Mouse (Mus musculus) thymus, postnatal 4 days (tissue): Measurements from ENCODE around the gene Pkd1.

Source experiments
- DNase-seq: peaks from one replicate; pipeline ENCODE4 v3.0.0; 2021

The Pkd1 gene

DNA sequence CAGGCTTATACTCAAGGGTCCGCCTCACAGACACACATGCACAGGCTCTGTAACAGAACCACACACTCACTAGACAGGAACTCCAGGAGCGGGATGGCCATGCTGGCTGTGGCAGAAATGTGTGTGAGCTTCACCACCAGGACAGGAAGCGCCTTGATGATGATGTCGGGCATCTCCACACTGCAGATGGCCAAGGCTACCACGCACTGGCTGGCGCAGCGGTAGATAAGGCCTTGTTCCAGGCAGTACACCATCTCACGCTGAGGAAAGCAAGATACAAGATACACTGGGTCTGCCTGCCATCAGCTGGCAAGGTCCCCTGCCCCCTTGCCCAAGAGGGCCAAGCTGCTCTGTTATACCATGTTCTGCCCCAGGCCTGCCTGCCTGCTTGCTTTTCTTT, 59.2 kb downstream of the Pkd1 start:
- DNase-seq, result no peak

DNA sequence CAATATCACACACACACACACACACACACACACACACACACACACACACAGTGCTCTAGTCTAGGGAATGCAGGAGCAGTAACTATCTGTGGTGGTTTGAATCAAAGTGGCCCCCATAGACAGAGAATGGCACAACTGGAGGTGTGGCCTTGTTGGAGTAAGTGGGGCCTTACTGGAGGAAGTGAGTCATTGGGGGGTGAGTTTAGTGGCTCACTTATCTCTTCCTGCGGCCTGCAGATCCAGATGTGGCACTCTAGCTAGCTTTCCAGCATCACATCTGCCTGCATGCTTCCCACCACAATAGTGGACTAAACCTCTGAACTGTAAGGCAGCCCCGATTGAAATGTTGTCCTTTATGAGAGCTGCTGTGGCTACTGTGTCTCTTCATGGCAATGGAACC, 61.1 kb downstream of the Pkd1 start:
- no peak for DNase-seq

DNA sequence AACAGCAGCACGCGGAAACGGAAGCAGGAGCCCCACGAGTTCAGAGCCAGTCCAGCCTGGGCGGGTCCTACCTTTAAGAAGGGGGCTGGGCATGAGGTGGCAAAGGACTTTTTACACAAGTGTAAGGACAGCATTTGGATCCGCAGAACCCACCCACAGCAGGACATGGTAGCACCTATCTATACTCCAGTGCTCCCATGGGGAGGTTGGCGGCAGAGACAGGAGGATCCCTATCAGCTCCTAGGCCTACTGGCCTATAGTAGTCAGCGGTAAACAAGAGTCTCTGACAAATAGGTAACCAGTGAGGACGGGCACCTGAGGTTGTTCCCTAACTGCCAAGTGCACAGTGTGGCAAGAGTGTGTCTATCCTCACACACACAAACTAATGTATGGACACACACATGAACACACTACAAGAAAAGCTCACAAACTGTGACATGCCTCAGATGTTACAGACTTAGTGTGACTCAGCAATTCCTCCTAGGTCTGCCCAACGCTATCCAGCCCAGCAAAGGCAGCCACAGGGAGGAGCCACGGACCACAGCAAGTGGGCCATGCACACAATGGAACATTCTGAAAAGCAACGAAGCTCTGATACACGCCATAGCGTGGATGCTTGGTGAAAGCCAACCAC, 68.0 kb downstream of the Pkd1 start:
- no peak for DNase-seq

DNA sequence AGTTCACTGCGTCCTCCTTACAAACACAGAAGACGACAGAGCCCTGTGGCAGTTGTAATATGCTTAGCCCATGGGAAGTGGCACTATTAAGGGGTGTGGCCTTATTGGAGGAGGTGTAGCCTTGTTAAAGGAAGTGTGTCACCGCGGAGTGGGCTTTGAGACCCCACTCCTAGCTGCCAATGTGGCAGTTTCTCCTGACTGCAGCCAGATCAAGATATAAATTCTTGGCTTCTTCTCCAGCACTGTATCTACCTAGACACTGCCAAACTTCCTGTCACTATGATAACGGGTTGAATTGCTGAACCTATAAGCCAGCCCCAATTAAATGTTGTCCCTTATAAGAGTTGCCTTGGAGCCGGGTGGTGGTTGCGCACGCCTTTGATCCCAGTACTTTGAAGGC, 75.8 kb downstream of the Pkd1 start:
- no peak for DNase-seq

DNA sequence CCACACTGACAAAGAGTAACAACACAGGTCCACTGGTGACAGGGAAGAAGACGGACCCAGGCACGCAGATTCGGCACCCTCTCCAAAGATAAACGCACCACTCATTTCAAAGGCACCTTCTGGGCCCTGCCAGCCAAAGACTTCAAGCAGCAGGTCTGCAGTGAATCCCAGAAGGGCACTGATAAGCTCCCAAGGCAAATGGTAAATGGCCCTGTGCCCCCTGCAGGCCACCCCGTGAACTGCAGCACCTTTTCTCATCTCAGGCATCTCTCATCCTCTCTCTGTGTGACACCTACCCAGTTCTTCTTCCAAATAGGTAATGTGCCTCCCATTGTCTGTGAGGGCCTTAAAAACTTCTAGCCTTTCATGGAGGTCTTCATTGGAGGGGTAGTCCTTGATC, 79.0 kb downstream of the Pkd1 start:
- DNase-seq, result peak; percentile 85

DNA sequence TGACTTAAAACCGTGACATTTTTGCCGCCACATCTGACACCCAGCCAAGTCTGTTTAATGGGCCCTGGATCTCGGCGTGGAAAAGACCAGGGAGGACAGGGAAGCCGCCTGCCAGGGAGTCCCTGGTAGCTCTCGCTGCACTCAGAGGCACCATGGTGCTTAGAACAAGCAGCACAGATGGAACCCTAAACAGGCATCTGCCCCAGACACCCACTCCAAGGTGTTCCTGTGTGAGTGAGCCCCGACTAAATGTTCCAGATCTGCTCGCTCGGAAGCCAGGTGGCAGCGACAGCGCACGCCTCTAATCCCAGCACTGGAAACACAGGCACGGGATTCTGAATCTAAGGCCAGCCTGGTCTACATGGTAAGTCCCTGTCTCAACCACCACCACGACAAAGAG, 80.4 kb downstream of the Pkd1 start:
- DNase-seq, result no peak

DNA sequence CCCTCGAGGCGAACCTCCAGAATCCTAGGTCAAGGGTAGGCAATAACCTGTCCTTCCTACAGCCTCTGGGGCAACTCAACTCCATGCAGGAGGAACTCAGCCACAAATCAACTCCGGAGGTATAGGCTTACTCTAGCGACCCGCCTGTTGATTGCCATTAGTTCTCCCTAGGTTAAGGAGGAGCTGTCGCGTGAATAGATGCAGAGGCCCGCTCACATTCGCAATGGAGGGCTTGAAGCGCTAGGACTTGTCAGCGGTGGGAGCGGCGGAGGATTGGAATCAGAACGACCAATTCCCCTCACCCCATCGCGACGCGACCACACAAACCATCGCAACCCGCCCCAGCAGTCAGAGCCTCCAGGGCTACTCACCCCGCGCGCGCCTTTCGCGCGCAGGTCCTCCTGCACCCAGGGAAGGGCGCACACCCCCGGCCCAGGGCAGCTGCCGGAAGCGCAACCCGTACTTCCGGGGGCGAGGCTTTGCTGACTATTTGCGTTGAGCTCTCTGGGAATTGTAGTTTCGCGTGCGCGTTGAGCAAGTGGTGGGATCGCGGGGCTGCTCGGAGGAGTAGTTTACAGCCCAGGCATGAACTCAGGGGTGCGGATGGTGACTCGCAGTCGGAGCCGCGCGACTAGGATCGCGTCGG, 82.7 kb downstream of the Pkd1 start, which contains the start of the genes Tsc2 and Nthl1:
TSS of gene Tsc2 (minus strand) at position 464 of the 646 bp plus-strand sequence.
TSS of gene Nthl1 (plus strand) at position 514 of the 646 bp plus-strand sequence.
- DNase-seq, result peak; percentile 91

DNA sequence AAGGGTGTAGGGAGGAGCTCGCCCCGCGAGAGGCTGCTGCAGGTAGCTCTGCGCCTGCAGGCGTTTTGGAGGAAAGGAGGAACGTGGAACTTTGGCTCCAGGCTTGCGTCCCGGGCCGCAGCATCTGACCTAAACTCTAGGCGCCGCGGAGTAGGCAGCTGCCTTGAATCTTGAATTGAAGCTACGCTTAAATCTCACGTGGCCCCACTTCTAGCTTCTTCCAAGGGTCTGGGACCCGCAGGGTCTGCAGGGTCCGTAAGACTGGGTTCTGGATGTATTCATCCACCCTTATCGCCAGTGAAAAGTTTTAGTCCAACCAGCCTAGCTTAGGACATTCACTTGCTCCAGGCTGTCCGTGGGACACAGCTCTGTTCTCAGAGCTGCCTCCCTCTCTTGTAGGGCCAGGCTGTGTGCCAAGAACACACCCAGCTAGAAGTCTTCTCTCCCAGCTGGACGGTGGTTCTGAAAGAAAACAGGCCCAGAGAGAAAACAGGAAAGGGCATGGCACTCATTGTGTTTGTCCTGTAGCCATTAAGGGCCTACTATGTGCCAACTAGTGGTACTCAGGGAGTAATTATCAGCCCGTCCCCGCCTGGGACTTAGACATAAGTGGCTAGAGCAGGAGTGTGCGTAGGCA, 83.3 kb downstream of the Pkd1 start:
- DNase-seq, result no peak

DNA sequence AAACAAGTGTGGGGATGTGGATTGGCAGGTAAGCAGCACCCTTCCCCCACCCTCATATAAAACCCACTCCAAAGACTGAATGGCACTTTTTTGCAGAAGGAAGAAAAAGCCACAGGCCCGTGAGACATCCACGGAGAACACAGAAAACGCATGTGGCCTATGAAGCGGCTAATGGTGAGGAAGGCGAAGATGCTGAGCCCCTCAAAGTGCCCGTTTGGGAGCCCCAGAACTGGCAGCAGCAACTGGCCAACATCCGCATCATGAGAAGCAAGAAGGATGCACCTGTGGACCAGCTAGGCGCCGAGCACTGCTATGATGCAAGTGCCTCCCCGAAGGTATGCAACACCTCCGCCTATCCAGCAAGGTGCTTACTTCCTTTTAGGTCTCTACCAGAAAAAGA, 84.2 kb downstream of the Pkd1 start:
- no peak for DNase-seq

DNA sequence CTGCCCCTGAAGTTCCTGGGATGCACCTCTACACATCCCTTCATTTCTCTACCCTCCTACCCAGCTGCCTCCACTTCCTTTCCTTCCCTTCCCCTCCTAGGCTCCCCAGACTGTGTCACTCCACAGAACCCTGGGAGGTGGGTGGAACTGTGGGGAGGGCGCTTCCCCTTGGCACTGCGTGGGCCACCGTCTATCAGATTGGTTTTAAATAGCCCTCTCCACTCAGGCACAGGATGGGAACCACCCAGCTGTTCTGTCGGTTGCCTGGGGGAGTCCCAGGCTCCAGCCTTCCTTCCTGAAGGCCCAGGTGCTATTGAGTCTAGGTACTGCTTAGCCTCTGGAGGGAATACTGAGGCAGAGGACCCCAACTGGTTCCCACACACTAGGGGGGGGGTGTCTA, 85.4 kb downstream of the Pkd1 start:
- DNase-seq, result no peak

DNA sequence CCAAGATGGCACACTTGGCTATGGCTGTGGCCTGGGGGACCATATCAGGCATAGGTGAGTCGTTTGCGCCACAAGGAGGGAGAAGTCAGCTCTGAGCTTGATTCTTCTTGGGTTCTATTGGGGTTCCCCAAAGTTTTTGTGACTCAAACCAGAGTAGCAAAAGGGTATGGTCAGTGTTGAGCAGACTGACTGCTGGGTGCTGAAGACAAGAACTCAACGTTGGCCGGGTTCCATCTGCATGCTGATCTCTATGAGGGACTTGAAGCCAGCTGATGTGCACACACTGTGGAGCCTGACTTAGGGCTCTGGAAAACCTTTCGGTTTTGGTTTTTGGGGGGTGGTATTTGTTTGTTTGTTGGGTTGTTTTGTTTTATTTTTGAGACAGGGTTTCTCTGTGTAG, 86.1 kb downstream of the Pkd1 start:
- no peak for DNase-seq

DNA sequence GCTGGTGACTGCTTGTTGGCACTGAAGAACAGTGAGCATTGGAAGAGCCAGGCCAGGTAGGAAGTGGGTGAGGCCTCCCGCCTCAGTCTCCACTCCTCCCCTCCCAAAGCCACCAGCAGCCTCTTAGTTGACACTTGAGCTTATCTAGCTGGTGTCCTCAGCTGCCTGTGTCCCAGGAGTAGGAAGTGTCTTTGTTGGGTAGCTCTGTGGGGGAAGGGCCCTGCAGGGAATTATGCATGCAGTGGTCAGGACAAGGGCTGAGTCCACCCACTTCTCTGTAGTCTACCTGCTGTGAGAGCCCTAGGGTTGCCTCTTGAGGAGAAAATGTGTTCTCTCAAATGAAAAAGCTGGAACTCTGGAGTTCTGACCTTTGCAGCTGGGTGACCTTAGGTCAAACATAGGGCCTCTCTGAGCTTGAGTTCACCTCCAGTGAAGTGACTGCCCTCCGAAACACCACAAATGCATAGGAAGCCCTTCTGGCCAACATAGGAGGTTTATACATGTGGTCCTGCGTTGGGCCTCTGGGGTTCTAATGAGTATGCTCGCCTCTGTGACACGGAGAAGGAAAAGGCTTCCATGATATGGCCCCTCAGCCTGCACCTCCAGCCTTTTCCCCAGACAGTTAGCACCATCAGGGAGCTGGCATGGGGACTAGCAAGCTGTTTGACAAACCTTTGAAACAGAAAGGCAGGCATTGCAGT, 87.3 kb downstream of the Pkd1 start:
- DNase-seq, result no peak

DNA sequence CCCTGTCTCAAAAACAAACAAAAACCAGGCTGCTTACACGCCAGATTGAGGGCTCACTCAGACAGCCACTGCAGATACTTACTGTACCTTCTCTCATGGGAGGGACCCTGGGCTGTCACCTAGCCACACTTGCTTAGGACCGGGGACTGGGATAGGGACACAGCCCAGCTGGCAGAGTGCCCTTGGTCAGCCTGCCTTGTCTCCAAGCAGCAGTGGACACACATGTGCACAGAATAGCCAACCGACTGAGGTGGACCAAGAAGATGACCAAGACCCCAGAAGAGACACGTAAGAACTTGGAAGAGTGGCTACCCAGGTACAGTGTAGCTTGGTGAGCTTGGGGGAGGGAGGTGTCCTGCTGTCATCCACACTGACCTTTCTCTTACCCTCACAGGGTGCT, 88.6 kb downstream of the Pkd1 start:
- no peak for DNase-seq

DNA sequence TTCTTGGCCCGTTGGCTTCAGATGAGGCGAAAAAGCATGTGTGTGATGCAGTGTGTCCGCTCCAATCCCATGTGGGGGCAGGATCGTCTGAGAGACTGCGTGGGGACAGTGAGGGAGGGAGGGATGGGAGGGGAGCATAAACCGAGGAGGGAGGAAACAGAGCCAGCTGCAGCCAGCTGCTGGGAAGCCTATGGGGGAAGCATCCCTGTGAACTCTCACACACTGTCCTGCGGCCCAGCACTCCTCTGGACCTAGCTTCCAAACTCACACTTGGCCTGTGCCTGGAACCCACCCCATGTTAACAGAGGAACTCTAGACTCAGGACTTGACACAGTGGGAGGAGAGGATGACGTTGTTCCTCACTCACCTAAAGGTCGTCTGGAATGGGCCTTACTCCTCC, 89.2 kb downstream of the Pkd1 start:
- DNase-seq, result no peak

DNA sequence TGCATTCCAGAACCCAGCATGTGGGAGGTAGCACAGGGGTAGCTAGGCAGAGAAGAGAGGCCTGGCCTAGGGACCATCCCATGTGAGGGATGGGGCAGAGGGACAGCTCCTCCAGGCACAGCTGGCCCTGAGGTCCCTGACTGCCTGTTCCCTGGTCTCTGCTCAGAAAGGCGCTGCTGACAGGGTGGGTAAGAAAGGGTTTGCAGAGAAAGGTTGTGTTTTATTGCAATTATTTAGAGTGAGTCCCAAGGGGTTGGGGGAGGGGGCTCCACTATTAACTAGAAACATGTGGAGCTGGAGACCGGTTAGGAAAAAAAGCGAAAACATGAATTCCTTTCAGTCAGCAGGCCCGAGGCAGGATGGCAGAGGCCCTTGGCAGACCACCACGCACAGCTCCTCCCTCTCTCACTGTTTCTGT, 89.9 kb downstream of the Pkd1 start:
- no peak for DNase-seq

DNA sequence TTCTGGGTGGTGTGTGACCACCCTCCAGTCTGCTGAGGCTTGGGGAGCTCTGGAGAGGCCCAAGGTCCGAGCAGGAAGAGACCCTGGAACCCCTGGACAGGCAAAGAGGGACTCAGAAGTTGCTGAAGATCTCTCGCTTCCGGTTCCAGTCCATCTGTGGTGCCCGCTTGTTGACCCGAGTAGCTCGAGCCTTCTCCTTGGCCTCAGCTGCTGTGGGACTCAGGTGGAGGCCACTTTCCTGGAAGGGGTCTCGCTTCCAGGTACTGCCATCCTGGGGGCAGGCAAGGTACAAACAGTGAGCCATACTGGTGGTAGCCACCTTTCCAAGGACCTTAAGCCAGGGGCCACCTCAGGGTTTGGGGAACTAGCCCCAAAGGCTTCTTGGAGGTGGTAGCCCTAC, 90.5 kb downstream of the Pkd1 start:
- DNase-seq, result no peak

DNA sequence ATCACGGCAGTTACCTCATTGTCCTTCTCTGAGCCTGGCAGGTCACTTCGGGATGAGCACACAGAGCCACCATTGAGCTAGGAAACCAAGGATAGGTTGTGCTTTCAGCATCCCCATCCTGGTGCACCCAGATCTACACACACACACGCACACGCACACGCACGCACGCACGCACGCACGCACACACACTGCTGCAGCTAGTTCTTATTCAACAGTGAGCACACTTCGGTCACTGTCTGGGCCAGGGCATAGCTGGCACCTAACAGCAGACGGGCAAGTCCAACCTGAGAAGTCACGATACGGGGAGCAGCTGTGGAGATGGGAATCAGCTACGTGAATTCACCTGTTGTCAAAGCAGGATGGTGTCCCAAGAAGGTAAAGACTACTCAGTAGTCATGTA, 90.9 kb downstream of the Pkd1 start:
- DNase-seq, result no peak

DNA sequence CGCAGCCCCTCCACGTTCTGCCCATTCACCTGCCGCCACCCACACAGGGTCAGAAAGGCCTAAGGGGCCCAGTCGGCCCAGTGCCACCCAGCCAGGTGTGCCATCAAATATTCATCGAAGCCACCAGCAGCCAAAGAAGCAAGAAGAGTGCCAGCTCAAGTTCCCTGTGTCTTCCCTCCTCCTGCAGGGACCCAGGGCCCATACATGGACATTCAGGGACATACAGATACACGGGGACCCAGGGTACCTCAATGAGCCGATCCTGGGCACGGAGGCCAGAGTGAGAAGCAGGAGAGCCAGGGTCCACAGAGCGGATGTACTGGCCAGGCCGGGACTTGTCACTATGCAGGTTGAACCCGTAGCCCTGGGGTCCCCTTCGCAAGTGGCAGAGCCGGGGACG, 92.3 kb downstream of the Pkd1 start:
- DNase-seq, result no peak

DNA sequence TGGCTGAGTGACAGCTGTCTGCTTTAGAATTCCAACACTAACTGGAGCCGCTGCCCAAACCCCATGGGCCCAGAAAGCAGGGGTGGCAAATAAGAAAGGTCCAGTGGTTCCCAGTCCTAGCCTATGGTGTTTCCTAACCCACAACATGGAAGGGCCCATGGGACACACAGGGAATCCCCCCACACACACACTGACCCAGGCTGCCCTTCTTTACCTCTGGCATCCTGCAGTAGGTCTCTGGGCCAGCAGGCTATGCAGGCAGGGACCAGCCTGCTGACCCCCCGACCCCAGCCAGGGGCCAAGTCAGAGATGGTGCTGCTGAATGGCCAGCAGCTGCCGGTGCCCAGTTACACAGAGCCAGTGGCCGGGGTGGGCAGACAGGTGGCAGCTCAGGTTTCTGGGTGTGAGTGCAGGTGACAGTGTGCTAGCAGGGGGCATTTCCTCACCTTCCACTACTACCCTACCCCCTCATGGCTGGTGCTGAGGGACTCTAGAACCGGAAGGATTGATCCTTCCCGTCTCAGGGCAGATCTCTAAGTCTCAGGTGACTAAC, 93.2 kb downstream of the Pkd1 start:
- no peak for DNase-seq

DNA sequence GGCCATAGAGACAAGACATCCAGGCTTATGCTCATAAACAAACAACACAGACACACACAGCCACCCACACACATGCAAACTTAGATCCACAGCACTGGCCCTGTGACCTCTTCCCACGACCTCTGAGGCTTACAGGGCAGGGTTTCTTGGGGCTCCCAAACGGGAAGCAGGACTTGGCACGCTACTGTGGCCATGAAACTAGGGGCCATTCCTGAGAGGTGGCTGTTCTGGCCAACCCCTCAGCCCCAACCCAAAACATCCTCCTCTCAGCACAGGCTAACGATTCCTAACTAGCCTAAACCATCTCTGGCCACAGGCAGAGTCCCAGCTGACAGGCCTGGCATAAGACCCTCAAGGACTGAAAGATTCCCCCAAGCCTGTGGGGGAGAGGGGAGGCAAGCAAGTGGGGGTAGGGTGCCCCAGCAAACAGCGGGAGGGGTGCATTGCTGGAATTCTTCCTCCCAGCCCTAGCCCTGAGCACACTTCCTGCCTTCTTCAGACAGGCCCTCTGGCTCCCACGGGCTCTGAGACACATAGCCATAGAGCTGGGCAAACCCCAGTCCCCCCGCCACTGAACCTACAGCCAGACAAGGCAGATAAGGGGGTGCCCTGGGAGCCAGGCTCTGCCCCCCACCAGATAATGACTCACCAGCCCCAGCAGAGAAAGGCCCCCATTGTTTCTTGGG, 94.5 kb downstream of the Pkd1 start:
- no peak for DNase-seq

DNA sequence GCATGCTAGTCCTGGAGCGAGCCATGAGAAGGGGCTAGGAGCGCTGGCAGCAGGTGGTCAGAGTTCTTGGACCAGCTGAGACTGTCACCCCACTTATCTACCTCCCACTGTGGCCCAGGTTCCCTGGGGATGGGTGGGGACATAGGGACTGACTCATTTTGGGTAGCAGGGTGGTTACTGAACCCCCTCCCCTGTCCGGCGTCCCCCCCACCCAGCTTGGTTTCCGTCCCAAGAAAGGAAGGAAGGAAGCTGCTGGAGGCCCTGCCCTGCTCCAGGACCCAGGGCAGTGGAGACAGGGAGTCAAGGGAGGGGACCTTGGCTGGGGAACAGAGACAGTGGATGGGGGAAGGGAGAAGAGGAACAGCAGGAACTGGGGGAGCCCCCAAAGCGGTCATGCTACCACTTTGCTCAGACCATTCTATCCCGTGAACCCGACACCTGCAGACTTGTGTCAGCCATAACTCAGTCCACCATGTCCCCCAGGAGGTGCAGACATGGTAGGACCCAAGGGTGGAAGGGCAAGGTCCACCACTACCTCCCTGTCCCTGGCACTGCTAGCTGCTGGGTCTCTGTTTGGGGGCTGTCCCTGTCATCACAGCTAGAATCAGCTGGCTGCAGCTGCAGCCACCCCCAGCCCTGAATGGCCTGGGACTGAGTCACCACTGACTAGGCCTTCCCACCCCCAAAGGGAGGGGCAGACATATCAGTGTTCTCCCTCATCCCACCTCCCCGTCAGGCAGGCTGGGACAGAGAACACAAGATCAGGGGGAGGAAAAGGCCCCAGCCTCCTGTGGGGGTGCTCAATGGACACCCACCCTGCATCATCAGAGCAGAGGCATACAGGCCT, 95.5 kb downstream of the Pkd1 start:
- DNase-seq, result no peak

DNA sequence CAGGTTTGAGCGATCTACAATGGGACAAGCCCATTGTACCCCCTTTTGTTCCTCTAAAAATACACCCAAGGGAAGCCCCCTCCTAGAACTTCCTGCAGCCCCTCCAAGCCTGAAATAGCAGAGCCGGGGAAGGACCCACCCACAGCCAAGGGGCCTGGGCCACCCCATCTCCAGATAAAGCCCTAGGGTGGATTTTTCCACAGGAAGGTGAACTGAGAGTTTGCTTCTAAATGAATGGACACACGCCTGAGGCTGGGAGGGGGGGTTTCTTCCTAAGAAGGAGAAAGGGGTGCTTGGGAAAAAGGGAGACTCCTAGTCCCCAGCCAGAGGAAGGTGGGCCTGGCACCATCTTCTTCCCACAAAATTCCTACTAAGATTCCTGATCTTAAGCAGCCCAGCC, 96.3 kb downstream of the Pkd1 start:
- no peak for DNase-seq
